Mouse (Mus musculus) lung, adult 2 months (tissue): ENCODE data around the gene Ccl12. TPM values are rescaled to one million over a fixed set of nuclear protein-coding genes. Genes with fewer than 3 reads are reported as not detected.

Experiments
- DNase-seq: peaks from one replicate; pipeline ENCODE4 v3.0.0; 2022
- H3K4me1 ChIP-seq: fragments of 200-500 bp; 2 replicates; pipeline ENCODE4 v1.6.1; 2011; ENCODE audit warnings: low read length; ENCODE audit not compliant: control insufficient read depth, insufficient read depth
- H3K4me3 ChIP-seq: fragments of 200-500 bp; replicated peaks from 2 replicates; pipeline ENCODE3; 2011; ENCODE audit warnings: low read depth, mild to moderate bottlenecking, control low read depth, low read length; ENCODE audit errors: extremely low read depth
- CTCF ChIP-seq: fragments of 200-500 bp; IDR thresholded peaks from 2 replicates; pipeline ENCODE4 v1.5.1; 2011; ENCODE audit warnings: mild to moderate bottlenecking, low read length, control low read depth; ENCODE audit not compliant: insufficient read depth
- POLR2A ChIP-seq: fragments of 200-500 bp; IDR thresholded peaks from 2 replicates; pipeline ENCODE4 v1.6.1; 2011; ENCODE audit warnings: low read depth, mild to moderate bottlenecking, control low read depth, low read length, borderline replicate concordance; ENCODE audit errors: extremely low read depth
- WGBS: fragments of 180-500 bp; shearing (Covaris S2); methylation state at CpG from one replicate; pipeline ENCODE4 v1.1.7; 2018; 5-methylcytosine and 5-hydroxymethylcytosine counted together
- polyA plus RNA-seq: library from polyadenylated mRNA; depleted of rRNA; stranded (reverse); fragments of >200 nt; gene quantifications from 2 replicates; pipeline ENCODE4 v1.2.3, GENCODE M21; 2012; rRNA removed

Ccl12 gene
- polyA plus RNA-seq = 0.93 and 2.9 TPM in 2 replicates

- Histone ChIP-seq H3K4me3 (no peak within 1 kb of the TSS), H3K4me1 (no peaks in the 10 kb centered on the region)
- no peak for DNase-seq
- no peak for TF ChIP-seq CTCF
- TF ChIP-seq POLR2A = no peak
- 43% methylated on average over 2 of the region's 2 CpGs for WGBS
Measured at GRCm38 (mm10) chr11:82101529-82101928, at the start of gene Ccl12. TSS of gene Ccl12 (plus strand) at chr11:82101845.

- no peak for DNase-seq
- no peak overlapping the region for H3K4me3 ChIP-seq
- H3K4me1 ChIP-seq = no peaks in the 10 kb centered on the region
- no peak for TF ChIP-seq POLR2A
- no peak for TF ChIP-seq CTCF
- 71% methylated on average over 7 of the region's 7 CpGs for WGBS
Measured at GRCm38 (mm10) chr11:82053849-82054248, 47.8 kb upstream of the Ccl12 start.

DNA sequence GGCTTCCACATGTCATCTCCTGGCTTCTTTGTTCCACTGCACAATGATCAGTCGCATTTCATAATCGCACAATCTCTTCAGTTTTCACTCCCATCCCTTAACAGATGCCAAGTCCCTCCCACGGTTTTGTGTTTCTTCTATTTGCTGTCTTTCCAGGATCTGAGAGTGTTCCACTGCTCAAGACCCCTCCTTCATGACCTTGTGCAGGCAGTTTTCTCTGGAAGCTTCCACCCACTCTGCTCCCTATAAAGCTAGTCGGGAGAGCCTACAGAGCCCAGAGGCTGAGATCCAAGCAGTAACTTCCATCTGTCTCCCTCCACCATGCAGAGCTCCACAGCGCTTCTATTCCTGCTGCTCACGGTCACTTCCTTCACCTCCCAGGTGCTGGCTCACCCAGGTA is 44.0 kb upstream of the Ccl12 start, which contains the start of gene Ccl11:
Ccl11 (plus strand) TSS at position 178 of the 400 bp plus-strand sequence.
- TF ChIP-seq CTCF = no peak
- no peak for TF ChIP-seq POLR2A
- Histone ChIP-seq H3K4me1 (no peaks in the 10 kb centered on the region), H3K4me3 (no peak within 1 kb of the TSS)
- WGBS = 65% methylated on average over 6 of the region's 6 CpGs
- no peak for DNase-seq

GRCm38 (mm10) chr11:82062226-82062625 is 39.4 kb upstream of the Ccl12 start:
- H3K4me3 ChIP-seq = no peak overlapping the region
- TF ChIP-seq POLR2A = no peak
- TF ChIP-seq CTCF = no peak
- H3K4me1 ChIP-seq = no peaks in the 10 kb centered on the region
- 56% methylated on average over 3 of the region's 3 CpGs for WGBS
- DNase-seq = no peak

DNA sequence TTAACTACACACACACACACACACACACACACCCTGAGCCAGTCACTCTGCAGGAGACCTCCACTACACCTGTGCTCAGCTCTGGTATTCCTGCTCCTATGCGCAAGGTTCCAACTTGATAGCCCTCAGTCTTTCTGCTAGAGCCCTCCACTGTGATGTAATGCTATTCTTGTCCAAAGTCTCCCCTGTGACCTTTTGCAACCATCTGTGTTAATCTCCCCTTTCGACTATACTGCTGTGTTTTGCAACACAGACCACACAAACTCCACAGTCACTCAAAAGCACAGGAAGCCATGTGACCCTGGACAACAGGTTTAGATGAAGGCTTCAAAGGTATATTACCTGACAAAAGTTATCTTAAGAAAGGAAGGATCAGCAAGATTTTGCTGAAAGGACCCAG is 38.2 kb upstream of the Ccl12 start:
- 75% methylated on average over 2 of the region's 2 CpGs for WGBS
- TF ChIP-seq POLR2A (no peak), CTCF (no peak)
- no peak overlapping the region for H3K4me3 ChIP-seq
- DNase-seq = no peak
- no peaks in the 10 kb centered on the region for H3K4me1 ChIP-seq

- DNase-seq = no peak
- no peaks in the 10 kb centered on the region for H3K4me1 ChIP-seq
- no peak overlapping the region for H3K4me3 ChIP-seq
- TF ChIP-seq CTCF (no peak), POLR2A (no peak)
- 80% methylated on average over 7 of the region's 7 CpGs for WGBS
Measured at GRCm38 (mm10) chr11:82066953-82067571, 34.6 kb upstream of the Ccl12 start.

- Histone ChIP-seq H3K4me3 (no peak overlapping the region), H3K4me1 (no peaks in the 10 kb centered on the region)
- no peak for DNase-seq
- TF ChIP-seq CTCF (no peak), POLR2A (no peak)
- 55% methylated on average over 3 of the region's 3 CpGs for WGBS
Measured at GRCm38 (mm10) chr11:82071076-82071475, 30.6 kb upstream of the Ccl12 start.

- no peak for DNase-seq
- WGBS = 75% methylated on average over 1 of the region's 1 CpGs
- Histone ChIP-seq H3K4me1 (no peaks in the 10 kb centered on the region; the same call in 1 of the 2 replicates), H3K4me3 (no peak overlapping the region)
- TF ChIP-seq CTCF (no peak), POLR2A (no peak)
Measured at GRCm38 (mm10) chr11:82072374-82072773, 29.3 kb upstream of the Ccl12 start.

DNA sequence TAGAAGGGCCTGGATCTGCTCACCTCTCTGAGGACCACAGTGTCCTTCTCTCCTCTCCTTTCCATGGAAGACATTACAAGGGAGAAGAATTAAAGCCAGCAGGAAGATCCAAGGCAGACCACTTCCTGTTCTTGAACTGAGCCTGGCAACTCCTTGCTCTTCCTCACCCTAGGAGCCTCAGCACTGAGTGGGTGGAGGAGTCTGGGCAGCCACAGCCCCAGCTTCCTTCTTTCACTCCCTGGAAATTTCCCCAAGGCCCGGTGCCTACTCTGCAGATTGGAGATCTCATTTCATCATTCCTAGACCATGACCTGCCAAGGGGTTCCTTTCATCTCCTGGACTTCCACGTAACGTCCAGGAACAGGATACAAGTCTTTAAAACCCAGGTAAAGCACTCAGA is 28.7 kb upstream of the Ccl12 start:
- no peak overlapping the region for H3K4me3 ChIP-seq
- 60% methylated on average over 3 of the region's 3 CpGs for WGBS
- H3K4me1 ChIP-seq = no peaks in the 10 kb centered on the region; the same call in 1 of the 2 replicates
- DNase-seq = no peak
- TF ChIP-seq CTCF (no peak), POLR2A (no peak)

DNA sequence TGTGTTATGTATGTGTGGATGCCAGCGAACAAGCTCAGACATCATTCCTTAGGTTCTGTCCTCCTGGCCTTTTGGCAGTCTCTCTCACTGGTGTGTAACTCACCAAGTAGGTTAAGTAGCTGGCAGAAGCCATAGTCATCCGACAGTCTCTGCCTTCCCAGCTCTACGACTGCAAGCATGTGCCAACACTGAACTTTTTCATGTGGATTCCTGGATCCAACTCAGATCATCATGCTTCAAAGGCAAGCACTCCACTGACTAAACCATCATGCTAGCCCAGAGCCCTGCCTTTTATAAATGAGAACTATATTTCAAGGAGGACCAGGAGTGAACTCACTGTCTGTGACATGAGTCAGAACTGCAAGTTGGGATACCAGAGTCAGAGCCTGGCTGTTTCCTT is 28.0 kb upstream of the Ccl12 start:
- no peak overlapping the region for H3K4me3 ChIP-seq
- TF ChIP-seq POLR2A = no peak
- 74% methylated on average over 3 of the region's 3 CpGs for WGBS
- no peak for DNase-seq
- no peaks in the 10 kb centered on the region; the same call in 1 of the 2 replicates for H3K4me1 ChIP-seq
